In genomic region chr13:9889954-9890353, GRCm38 (mm10) we compare ENCODE assay signal across 24 mouse cellular contexts.
"Had no signal": no experiment of that assay in that cellular context is flagged by ENCODE, and none has a peak within 500 bp of the region (broad histone marks: within the 10 kb centered on the region; RNA-seq: fewer than 3 reads in every experiment).

No protein-coding gene starts in this region.

- H3K4me1 ChIP-seq: heart, embryonic 10.5 days; hindbrain, embryonic 13.5 days; hindbrain, embryonic 15.5 days; kidney, embryonic 15.5 days; limb, embryonic 15.5 days had no signal

- H3K27me3 ChIP-seq: hindbrain, embryonic 13.5 days; hindbrain, embryonic 15.5 days; kidney, embryonic 15.5 days; limb, embryonic 13.5 days; limb, embryonic 15.5 days had no signal

- DNase-seq: forebrain, postnatal 0 days; gastrocnemius, postnatal 14 days; gastrocnemius, postnatal 36 days; heart, adult 18-20 months; heart, postnatal 10 days; heart, postnatal 36 days; kidney, adult 11 months; kidney, adult 2 months; kidney, adult 9 months; kidney, postnatal 14 days; kidney, postnatal 36 days; layer of hippocampus, adult 9-11 months; layer of hippocampus, postnatal 36 days; left cerebral cortex, postnatal 4 days had no signal

- H3K4me3 ChIP-seq: heart, embryonic 10.5 days; heart, embryonic 12.5 days; hindbrain, embryonic 13.5 days; hindbrain, embryonic 15.5 days; kidney, embryonic 15.5 days; limb, embryonic 13.5 days; limb, embryonic 15.5 days had no signal

- H3K36me3 ChIP-seq: heart, embryonic 10.5 days; heart, embryonic 12.5 days; hindbrain, embryonic 13.5 days; hindbrain, embryonic 15.5 days; kidney, embryonic 15.5 days; limb, embryonic 13.5 days; limb, embryonic 15.5 days had no signal

- H3K4me2 ChIP-seq: heart, embryonic 12.5 days; hindbrain, embryonic 13.5 days; hindbrain, embryonic 15.5 days; kidney, embryonic 15.5 days; limb, embryonic 13.5 days; limb, embryonic 15.5 days had no signal

- H3K9me3 ChIP-seq: heart, embryonic 10.5 days; heart, embryonic 12.5 days; hindbrain, embryonic 13.5 days; hindbrain, embryonic 15.5 days; kidney, embryonic 15.5 days; limb, embryonic 13.5 days; limb, embryonic 15.5 days had no signal

- H3K27ac ChIP-seq: heart, embryonic 10.5 days; hindbrain, embryonic 13.5 days; hindbrain, embryonic 15.5 days; hindbrain, postnatal 0 days; kidney, embryonic 15.5 days; kidney, postnatal 0 days; limb, embryonic 13.5 days; limb, embryonic 15.5 days had no signal

- ATAC-seq: hindbrain, postnatal 0 days; intestine, embryonic 16.5 days had no signal

- H3K9ac ChIP-seq: forebrain, postnatal 0 days; heart, embryonic 12.5 days; hindbrain, embryonic 13.5 days; hindbrain, embryonic 15.5 days; kidney, embryonic 15.5 days; limb, embryonic 13.5 days; limb, embryonic 15.5 days had no signal
